Mouse (Mus musculus) kidney, postnatal 0 days (tissue): ENCODE data around the gene Runx3. TPM values are rescaled to one million over a fixed set of nuclear protein-coding genes. Genes with fewer than 3 reads are reported as not detected.

Experiments
- ATAC-seq: fragments of 200-750 bp; cut with Nextera tagmentation; replicated peaks from 2 replicates; pipeline ENCODE4 v1.8.0; 2017; ENCODE audit warnings: low read depth, moderate number of reproducible peaks, moderate TSS enrichment, moderate library complexity; ENCODE audit not compliant: low FRiP score
- DNase-seq: peaks from one replicate; pipeline ENCODE4 v3.0.0-alpha.2; 2016; ENCODE audit warnings: low spot score
- H3K27ac ChIP-seq: fragments of 300-500 bp; sonication (generic); 2 replicates; pipeline ENCODE4 v1.5.1; 2014; ENCODE audit warnings: mild to moderate bottlenecking
- H3K27me3 ChIP-seq: fragments of 300-500 bp; sonication (generic); 2 replicates; pipeline ENCODE4 v1.6.1; 2014; ENCODE audit warnings: low read length, mixed read lengths; ENCODE audit not compliant: insufficient read depth
- H3K36me3 ChIP-seq: fragments of 300-500 bp; sonication (generic); 2 replicates; pipeline ENCODE4 v1.6.1; 2014; ENCODE audit warnings: low read length, mixed read lengths; ENCODE audit not compliant: insufficient read depth
- H3K4me1 ChIP-seq: fragments of 300-500 bp; sonication (generic); replicated peaks from 2 replicates; pipeline ENCODE4 v1.6.1; 2014; ENCODE audit warnings: antibody characterized with exemption, low read length, mixed read lengths; ENCODE audit not compliant: insufficient read depth
- H3K4me2 ChIP-seq: fragments of 300-500 bp; sonication (generic); 2 replicates; pipeline ENCODE4 v1.6.1; 2014; ENCODE audit warnings: mild to moderate bottlenecking, low read length, moderate library complexity, mixed read lengths
- H3K4me3 ChIP-seq: fragments of 300-500 bp; sonication (generic); replicated peaks from 2 replicates; pipeline ENCODE4 v1.5.1; 2014; ENCODE audit warnings: low read depth, low read length
- H3K9ac ChIP-seq: fragments of 300-500 bp; sonication (generic); 2 replicates; pipeline ENCODE4 v1.6.1; 2014; ENCODE audit warnings: low read depth, low read length
- H3K9me3 ChIP-seq: fragments of 300-500 bp; sonication (generic); replicated peaks from 2 replicates; pipeline ENCODE4 v1.6.1; 2016; ENCODE audit warnings: low read length, inconsistent platforms, mixed read lengths
- CTCF ChIP-seq: IDR thresholded peaks from 2 replicates; pipeline ENCODE4 v1.5.1; 2016; ENCODE audit warnings: antibody characterized with exemption, low read depth, mild to moderate bottlenecking, moderate library complexity
- WGBS: fragments of 180-500 bp; shearing (Covaris S2); extraction: QIAGEN DNeasy Blood & Tissue Kit; methylation state at CpG from one replicate; pipeline ENCODE4 v1.1.7; 2014; 5-methylcytosine and 5-hydroxymethylcytosine counted together
- polyA plus RNA-seq: library from polyadenylated mRNA; unstranded; fragments of >200 nt; fragmentation: Nextera tagmentation; extraction: Ambion mirVana; gene quantifications from 2 replicates; pipeline ENCODE4 v1.2.1, GENCODE M21; 2015

Runx3 gene
- polyA plus RNA-seq, 1 experiment from 2014 or later, result 0.05 TPM

DNA sequence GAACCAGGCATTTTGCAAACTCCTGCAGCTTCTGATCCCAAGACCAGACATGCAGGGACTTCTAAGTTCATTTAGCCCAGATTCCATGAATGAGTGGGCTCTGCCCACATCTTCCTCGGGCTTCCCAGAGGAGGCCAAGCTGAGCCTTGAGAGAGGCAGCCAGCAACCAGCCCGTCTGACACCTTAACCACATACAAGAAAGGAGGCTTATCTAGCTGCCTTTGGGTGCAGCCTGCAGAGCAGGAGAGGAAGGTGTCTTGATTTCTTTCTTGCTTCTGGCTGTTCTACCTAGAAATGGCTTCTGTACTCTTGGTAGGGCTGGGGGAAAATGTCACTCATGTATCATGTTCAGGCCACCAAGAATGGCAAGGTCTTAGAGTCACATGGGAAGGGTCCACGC is 11.8 kb upstream of the Runx3 start:
- no peak for ATAC-seq
- WGBS, result 47% methylated on average over 3 of the region's 3 CpGs

DNA sequence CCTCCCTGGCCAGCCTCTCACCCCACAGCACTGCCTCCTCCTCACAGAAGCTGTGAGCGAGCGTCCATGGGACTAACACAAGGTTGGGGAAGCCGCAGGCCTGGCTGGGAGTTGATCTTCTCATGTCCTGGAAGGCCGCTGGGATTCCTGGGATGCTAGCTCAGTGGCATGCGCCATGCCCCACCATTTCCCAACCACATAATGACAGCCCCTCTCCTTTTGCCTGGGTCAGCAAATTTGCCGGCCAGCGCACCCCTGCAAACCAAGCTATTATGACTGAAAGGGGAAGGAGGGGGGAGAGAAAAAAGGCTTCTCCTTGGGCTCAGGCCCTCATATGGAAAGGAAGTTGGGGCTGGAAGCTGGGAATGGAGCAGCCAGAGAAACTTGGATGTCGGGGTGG is 6.8 kb upstream of the Runx3 start:
- WGBS, result 82% methylated on average over 8 of the region's 8 CpGs
- Histone ChIP-seq H3K27me3 (no peaks in the 10 kb centered on the region), H3K9ac (no peak overlapping the region), H3K4me2 (no peak overlapping the region), H3K9me3 (no peaks in the 10 kb centered on the region), H3K36me3 (no peaks in the 10 kb centered on the region), H3K4me3 (no peak overlapping the region), H3K27ac (no peak overlapping the region), H3K4me1 (no peaks in the 10 kb centered on the region)
- TF ChIP-seq CTCF, result no peak
- no peak for ATAC-seq
- DNase-seq, result no peak

More for the DNA sequence above, 11.8 kb upstream of the Runx3 start:
- H3K4me1 ChIP-seq, result no peaks in the 10 kb centered on the region
- H3K4me2 ChIP-seq, result no peak overlapping the region
- no peaks in the 10 kb centered on the region for H3K36me3 ChIP-seq
- H3K9me3 ChIP-seq, result no peaks in the 10 kb centered on the region
- H3K4me3 ChIP-seq, result no peak overlapping the region
- TF ChIP-seq CTCF, result no peak
- DNase-seq, result no peak
- no peak overlapping the region for H3K9ac ChIP-seq
- no peak overlapping the region for H3K27ac ChIP-seq
- H3K27me3 ChIP-seq, result no peaks in the 10 kb centered on the region

DNA sequence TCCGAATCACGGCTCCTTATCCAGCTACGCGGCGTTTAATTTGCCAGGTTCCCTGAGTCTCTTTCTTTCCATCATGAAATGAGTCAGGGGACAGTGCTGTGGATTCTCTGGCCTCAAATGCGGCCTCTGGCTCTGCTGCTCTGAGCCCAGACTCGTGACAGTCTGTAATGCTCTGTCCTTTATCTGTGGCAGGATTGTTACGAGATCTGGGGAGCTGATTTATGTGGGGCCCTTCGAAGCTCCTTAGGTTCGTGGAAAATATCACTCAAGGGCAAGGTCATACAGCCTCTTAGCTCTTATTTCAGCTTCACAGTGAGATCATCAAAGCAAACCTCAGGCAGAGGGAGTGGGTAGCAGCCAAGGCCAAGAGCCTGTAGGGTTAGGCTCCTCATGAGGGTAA is 6.2 kb upstream of the Runx3 start:
- DNase-seq, result no peak
- H3K27ac ChIP-seq, result no peak overlapping the region
- WGBS, result 66% methylated on average over 10 of the region's 10 CpGs
- no peak for TF ChIP-seq CTCF
- H3K9me3 ChIP-seq, result no peaks in the 10 kb centered on the region
- H3K27me3 ChIP-seq, result no peaks in the 10 kb centered on the region
- H3K4me2 ChIP-seq, result no peak overlapping the region
- no peak for ATAC-seq
- H3K4me1 ChIP-seq, result no peaks in the 10 kb centered on the region
- H3K9ac ChIP-seq, result no peak overlapping the region
- no peaks in the 10 kb centered on the region for H3K36me3 ChIP-seq
- H3K4me3 ChIP-seq, result no peak overlapping the region

DNA sequence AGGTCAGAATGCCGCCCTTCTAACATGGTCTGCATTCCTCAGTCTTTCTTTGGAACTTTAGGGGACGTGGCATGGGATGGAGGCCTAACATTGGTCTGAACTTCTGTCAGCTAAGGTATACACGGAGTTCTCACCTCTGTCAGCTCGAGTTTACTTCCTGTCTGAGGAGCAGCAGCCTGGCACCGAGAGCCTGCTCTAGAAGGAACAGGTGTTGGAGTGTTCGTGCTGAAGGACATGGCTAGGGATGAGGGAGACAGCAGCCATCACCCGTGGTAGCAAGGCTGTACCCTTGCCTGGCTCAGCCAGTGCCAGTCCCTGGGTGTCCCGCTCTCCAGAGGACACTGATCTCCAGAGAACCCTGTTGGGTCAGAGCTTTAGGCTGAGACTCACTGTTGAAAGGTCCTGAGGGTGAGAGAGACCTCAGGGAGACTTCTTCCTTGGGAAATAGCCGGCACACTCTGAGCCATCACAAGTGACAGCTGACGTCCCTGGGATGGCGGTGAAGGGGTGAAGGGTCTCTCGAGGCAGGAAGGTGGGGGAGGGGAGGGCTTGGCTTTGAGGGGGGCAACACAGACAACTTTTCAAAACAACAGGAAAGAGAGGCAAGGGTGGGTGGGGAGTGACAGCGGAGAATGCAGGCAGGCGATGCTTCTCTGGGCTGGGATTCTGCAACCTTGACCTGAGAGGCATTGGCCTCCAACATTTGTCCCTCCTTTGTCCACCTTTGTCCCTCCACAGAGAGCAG is 4.9 kb upstream of the Runx3 start:
- H3K4me3 ChIP-seq, result no peak overlapping the region
- no peaks in the 10 kb centered on the region for H3K27me3 ChIP-seq
- no peak overlapping the region for H3K9ac ChIP-seq
- WGBS, result 52% methylated on average over 14 of the region's 14 CpGs
- ATAC-seq (no peak), DNase-seq (no peak)
- TF ChIP-seq CTCF, result no peak
- no peaks in the 10 kb centered on the region for H3K9me3 ChIP-seq
- no peak overlapping the region for H3K27ac ChIP-seq
- no peaks in the 10 kb centered on the region for H3K4me1 ChIP-seq
- no peak overlapping the region for H3K4me2 ChIP-seq
- no peaks in the 10 kb centered on the region for H3K36me3 ChIP-seq

DNA sequence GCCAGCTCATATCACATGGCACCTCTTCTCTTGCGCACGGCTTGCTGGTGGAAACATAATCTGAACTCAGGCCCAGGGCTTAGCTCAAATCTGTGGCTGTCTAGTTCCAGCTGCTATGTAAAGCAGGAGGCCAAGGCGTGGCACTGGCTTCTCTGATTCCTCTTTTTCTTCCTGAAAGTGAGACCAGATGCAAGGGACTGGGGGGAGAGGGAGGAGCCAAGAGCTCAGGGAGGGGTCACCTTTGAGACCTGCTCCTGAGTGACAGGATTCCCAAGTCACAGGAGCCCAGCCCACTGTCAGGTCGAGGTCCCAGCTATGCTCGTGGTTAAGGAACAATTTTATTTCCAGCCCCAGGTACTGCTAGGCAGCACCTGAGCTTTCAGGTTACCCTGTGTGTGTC is 4.1 kb upstream of the Runx3 start:
- Histone ChIP-seq H3K9ac (no peak overlapping the region), H3K4me3 (no peak overlapping the region), H3K4me1 (no peaks in the 10 kb centered on the region), H3K9me3 (no peaks in the 10 kb centered on the region), H3K27ac (no peak overlapping the region), H3K4me2 (no peak overlapping the region), H3K36me3 (no peaks in the 10 kb centered on the region), H3K27me3 (no peaks in the 10 kb centered on the region)
- DNase-seq, result no peak
- WGBS, result 65% methylated on average over 5 of the region's 5 CpGs
- ATAC-seq, result no peak
- TF ChIP-seq CTCF, result no peak

DNA sequence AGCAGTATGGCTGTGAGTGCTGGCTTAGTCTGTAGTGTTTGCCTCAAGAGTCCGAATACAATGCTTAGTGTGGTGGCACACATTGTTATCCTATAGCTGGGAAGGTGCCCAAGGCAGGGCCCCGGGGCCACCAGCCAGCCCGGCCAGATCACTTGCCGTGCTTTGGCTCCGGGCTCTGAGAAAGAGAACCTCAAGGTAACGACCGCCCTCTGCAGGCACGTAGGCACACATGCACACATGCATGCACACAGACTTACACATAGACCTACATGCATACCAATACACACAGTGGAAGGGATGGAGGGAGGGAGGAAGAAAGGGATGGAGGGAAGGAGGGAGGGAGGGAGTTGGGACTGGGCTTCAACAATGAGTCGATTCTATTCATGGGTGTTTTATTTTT is 2.6 kb upstream of the Runx3 start:
- Histone ChIP-seq H3K9ac (no peak overlapping the region), H3K27ac (no peak overlapping the region), H3K27me3 (no peaks in the 10 kb centered on the region), H3K4me2 (no peak overlapping the region), H3K36me3 (no peaks in the 10 kb centered on the region), H3K9me3 (no peaks in the 10 kb centered on the region), H3K4me3 (no peak overlapping the region), H3K4me1 (no peaks in the 10 kb centered on the region)
- WGBS, result 96% methylated on average over 9 of the region's 9 CpGs
- DNase-seq (no peak), ATAC-seq (no peak)
- TF ChIP-seq CTCF, result no peak
